Mouse (Mus musculus): ENCODE results near the gene Ang2.

Gene Ang2

DNA sequence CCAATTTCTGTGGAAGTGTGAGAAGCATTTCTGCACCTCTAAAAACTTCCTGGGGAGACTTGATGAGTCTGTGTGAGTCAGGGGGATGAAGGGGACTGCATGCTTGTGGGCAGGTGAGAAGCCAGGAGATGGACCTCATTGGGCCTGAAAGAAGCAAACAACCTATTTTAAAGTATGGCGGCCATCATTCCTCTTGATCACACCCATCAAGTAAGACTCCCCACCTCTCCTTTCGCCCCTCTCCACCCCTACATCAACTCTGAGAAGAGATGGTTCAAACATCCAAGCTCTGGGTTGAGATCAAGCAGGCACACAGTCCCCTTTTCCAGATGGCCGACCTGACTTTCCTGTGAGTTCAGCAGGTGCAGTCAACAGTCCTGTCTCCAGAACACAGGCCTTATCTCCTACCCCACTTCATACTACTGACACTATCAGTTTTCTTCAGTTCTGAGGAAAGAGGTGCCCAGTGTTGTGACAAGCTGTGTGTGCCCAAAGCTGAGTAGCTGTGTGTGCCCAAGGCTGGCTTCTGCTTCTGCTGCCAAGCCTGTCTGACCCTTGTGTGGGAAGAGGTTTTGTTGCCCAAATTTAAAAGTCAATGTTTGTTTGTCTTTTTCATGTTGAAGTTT is 48.6 kb downstream of the Ang2 start:
- no peak for DNase-seq (ENCODE audit: low spot score in 2 of 2)

DNA sequence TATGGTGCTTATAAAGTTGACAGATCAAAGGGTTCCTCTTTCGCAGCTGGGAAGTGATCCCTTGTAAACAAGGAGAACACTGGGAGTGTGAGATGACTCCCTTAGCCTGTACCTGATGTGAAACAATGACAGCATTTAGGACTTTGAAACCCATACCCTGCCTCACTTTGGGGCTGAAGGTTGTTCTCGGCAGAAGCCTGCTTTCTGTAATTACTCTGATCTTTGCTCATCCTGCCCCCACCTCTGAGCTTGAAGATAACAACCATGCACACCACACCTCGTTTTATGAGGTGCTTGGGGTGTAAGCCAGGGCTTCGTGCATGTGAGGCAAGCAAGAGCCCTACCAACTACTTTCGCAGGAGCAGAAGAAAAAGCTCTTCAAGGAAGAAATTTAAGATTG is 49.8 kb downstream of the Ang2 start:
- no peak for DNase-seq (ENCODE audit: low spot score in 2 of 2)

DNA sequence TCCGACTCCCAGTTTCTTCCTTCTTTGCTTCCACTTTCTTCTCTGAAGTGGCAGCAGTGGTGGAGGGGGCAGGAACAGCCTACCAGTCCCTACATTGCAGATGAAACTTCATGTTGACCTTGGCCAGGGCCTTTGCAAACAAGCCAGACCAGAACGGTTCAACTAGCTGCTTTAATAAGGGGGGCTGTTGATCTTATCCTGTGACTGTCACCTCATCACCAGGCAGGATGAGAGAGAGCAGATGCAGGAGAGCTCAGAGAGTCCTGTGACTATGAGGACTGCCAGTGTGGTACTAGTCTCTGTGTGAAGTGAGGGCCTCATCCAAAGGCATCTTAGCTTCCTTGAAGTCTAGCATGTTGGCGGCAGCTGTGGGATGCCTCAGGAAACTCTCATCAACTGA is 50.9 kb downstream of the Ang2 start:
- no peak for DNase-seq (ENCODE audit: low spot score in 2 of 2)

DNA sequence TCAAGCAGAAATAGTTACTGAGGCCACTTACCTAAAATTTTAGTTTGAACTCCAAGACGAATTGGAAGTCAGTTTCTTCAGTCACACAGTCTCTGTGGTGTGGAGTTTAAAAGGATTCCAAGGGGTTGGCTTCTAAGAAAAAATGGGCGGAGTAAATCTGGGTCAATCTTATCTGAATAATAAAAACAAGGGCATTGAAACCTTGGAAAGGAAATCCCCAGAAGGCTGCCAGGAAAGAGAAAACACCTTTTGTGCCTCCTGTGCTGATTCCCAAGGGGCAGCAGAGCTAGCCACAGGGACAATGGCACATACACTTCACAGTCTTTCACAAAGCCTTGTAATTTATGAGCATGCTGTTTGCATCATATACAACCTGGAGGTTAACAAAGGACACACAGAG is 52.3 kb downstream of the Ang2 start, which contains the start of gene Rnase1:
Gene Rnase1 (minus strand): TSS at position 101 of the 400 bp plus-strand sequence.
- DNase-seq (ENCODE audit: low spot score in 2 of 2): no peak

DNA sequence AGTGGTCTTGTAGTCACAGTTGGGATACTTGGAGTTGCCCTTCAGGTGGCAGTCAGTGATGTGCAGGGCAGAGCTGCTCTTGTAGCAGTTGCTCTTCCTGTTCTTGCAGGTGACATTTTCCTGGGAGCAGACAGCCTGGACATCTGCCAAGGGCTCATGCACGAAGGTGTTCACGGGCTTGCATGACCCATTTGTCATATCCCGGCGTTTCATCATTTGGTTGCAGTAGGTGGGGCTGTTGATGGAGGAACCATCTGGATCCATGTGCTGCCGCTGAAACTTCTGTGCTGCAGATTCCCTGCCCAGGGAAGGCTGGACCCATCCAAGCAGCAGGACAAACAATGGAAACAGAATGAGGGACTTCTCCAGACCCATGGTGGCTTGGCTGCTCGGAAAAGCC is 53.4 kb downstream of the Ang2 start:
- DNase-seq (ENCODE audit: low spot score in 2 of 2): no peak

All from urinary bladder, adult 18-20 months (tissue).